Mouse (Mus musculus): ENCODE results near the gene Adamts13.

GRCm38 (mm10) chr2:26956811-26957487 lies 16.3 kb upstream of the Adamts13 start:
- TF ChIP-seq TCF12 (IDR thresholded peaks at IDR 0.05; ENCODE audit: low read depth, low read length) (no peak), RCOR1 (conservative IDR thresholded peaks at IDR 0.05; ENCODE audit: low read depth, low read length) (no peak), E2F4 (IDR thresholded peaks at IDR 0.05; ENCODE audit: insufficient replicate concordance, low read depth, low read length) (no peak), POLR2A (IDR thresholded peaks at IDR 0.05; ENCODE audit: low read depth, low read length) (no peak), CTCF (conservative IDR thresholded peaks at IDR 0.05 in 1 of 2, IDR thresholded peaks at IDR 0.05 in 1 of 2; ENCODE audit: low read depth in 2 of 2, low read length in 2 of 2) (no peak), ZNF384 (IDR thresholded peaks at IDR 0.05; ENCODE audit: low read depth, low read length) (no peak), USF1 (IDR thresholded peaks at IDR 0.05; ENCODE audit: low read depth, low read length) (no peak), EP300 (IDR thresholded peaks at IDR 0.05; ENCODE audit: low read length) (no peak), NRF1 (IDR thresholded peaks at IDR 0.05; ENCODE audit: low read depth, low read length) (no peak), POLR2AphosphoS2 (IDR thresholded peaks at IDR 0.05; ENCODE audit: low read depth, low read length) (no peak), CHD2 (IDR thresholded peaks at IDR 0.05; ENCODE audit: low read length) (no peak), MAFK (IDR thresholded peaks at IDR 0.05; ENCODE audit: insufficient replicate concordance, low read length) (no peak), TBP (conservative IDR thresholded peaks at IDR 0.05; ENCODE audit: low read depth, low read length) (no peak), MAX (IDR thresholded peaks at IDR 0.05; ENCODE audit: low read length) (no peak)

Measured in CH12.LX (cell line).